Mouse (Mus musculus) embryonic fibroblast, embryonic 13.5 days (primary cell): ENCODE measurements at regions not wholly inside any gene's neighbourhood (a gene's known extent, or its start where the extent isn't known, plus 50 kb on each side); places are given as distances from the start of the nearest gene placed in this dataset.

Experiments
- CTCF ChIP-seq: IDR thresholded peaks from 2 replicates; pipeline ENCODE4 v1.5.1; 2011; ENCODE audit warnings: mild to moderate bottlenecking, control low read depth, low read length, moderate library complexity, borderline replicate concordance; ENCODE audit not compliant: insufficient read depth
- POLR2A ChIP-seq: IDR thresholded peaks from 2 replicates; pipeline ENCODE4 v1.6.1; 2011; ENCODE audit warnings: low read depth, mild to moderate bottlenecking, control low read depth, low read length, moderate library complexity

- no peak for TF ChIP-seq POLR2A
- no peak for TF ChIP-seq CTCF
Observed at GRCm38 (mm10) chr2:128295018-128295424, 169.2 kb downstream of the Bcl2l11 start.
